In the genomic region with DNA sequence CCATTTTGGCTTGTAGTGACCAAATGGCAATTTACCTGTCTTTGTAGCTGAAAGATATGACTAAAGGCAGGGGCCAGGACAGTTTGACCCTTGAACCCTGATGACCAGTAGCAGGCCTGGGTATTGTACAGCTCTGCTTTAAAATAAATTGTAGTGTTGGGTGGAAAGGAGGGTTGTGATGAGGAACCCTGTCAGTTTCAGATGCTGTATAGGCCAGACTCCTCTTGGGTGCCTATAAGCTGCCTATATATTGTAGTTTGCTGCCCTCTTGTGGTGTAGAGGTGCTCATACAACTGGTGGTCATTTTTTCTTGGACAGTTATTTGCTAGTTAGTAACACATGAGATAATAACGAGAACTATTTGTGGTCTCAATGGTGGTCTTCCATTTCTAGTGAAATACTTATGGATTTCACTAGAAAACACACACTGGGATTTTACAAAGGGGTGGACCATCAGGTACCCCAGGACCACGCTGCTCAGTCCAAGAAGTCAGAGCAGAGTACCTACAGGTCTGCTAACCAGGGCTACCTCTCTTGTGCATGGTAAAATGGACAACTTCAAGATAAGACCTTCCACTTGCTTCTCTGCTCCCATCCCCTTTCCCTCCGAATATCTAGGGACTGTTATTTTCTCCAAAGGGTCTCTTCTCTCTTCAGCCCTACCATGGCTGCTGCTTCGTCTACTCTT, we compare ENCODE assay signal across 9 mouse cellular contexts. TPM values are rescaled to one million over a fixed set of nuclear protein-coding genes. Genes with fewer than 3 reads are reported as not detected.
DNase-seq lines count a peak whose midpoint lies in the region; ATAC-seq lines count a peak whose summit lies in the region.
"Had no signal": no experiment of that assay in that cellular context is flagged by ENCODE, and none has a peak within 500 bp of the region (broad histone marks: within the 10 kb centered on the region; RNA-seq: fewer than 3 reads in every experiment).

No protein-coding gene starts in this region.

- no peaks in the 10 kb centered on the region for H3K4me1 ChIP-seq in forebrain, embryonic 13.5 days
- H3K4me1 ChIP-seq in hindbrain, embryonic 16.5 days (ENCODE audit: control insufficient read depth, insufficient read depth, low read depth, low read length), result no peaks in the 10 kb centered on the region
- peaks cover 21% of the 10 kb centered on the region for H3K4me1 ChIP-seq in stomach, embryonic 14.5 days (ENCODE audit: control insufficient read depth, insufficient read depth, low read length)

- peaks cover 34% of the 10 kb centered on the region for H3K36me3 ChIP-seq in forebrain, embryonic 13.5 days (ENCODE audit: poor library complexity, severe bottlenecking)
- peaks cover 5% of the 10 kb centered on the region; the same call in 1 of the 2 replicates for H3K36me3 ChIP-seq in hindbrain, embryonic 16.5 days (ENCODE audit: control insufficient read depth, insufficient read depth, low read length)
- no peaks in the 10 kb centered on the region for H3K36me3 ChIP-seq in stomach, embryonic 14.5 days (ENCODE audit: control insufficient read depth, insufficient read depth, low read length)

- peak; percentile 88 for ATAC-seq in forebrain, embryonic 13.5 days
- peak; percentile 92 for ATAC-seq in hindbrain, embryonic 16.5 days
- ATAC-seq in megakaryocyte-erythroid progenitor cell, adult 5-6 weeks (replicated peaks; ENCODE audit: low FRiP score, low TSS enrichment, poor library complexity, severe bottlenecking), result peak; percentile 52
- ATAC-seq in stomach, embryonic 14.5 days (ENCODE audit: insufficient number of reproducible peaks, insufficient read depth, low FRiP score, low read depth), result peak; percentile 30; the same call in 1 of the 2 replicates

- no peaks in the 10 kb centered on the region for H3K27me3 ChIP-seq in forebrain, embryonic 13.5 days
- no peaks in the 10 kb centered on the region for H3K27me3 ChIP-seq in hindbrain, embryonic 16.5 days (replicated peaks; ENCODE audit: control insufficient read depth, insufficient read depth, low read length)
- H3K27me3 ChIP-seq in stomach, embryonic 14.5 days (ENCODE audit: control insufficient read depth, insufficient read depth, low read length), result no peaks in the 10 kb centered on the region

- H3K4me3 ChIP-seq in forebrain, embryonic 13.5 days, result no peak overlapping the region
- H3K4me3 ChIP-seq in hindbrain, embryonic 16.5 days (ENCODE audit: low read length), result no peak overlapping the region
- no peak overlapping the region for H3K4me3 ChIP-seq in stomach, embryonic 14.5 days (ENCODE audit: low read depth, low read length)

- H3K9ac ChIP-seq in forebrain, embryonic 13.5 days, result no peak overlapping the region
- H3K9ac ChIP-seq in hindbrain, embryonic 16.5 days (ENCODE audit: low read depth, low read length), result no peak overlapping the region
- no peak overlapping the region for H3K9ac ChIP-seq in stomach, embryonic 14.5 days (replicated peaks; ENCODE audit: low read depth, low read length)

- H3K9me3 ChIP-seq in forebrain, embryonic 13.5 days (replicated peaks), result no peaks in the 10 kb centered on the region
- no peaks in the 10 kb centered on the region for H3K9me3 ChIP-seq in hindbrain, embryonic 16.5 days (ENCODE audit: control insufficient read depth, low read length)
- no peaks in the 10 kb centered on the region for H3K9me3 ChIP-seq in stomach, embryonic 14.5 days (ENCODE audit: control insufficient read depth, low read depth, low read length)

- no peak overlapping the region for H3K4me2 ChIP-seq in forebrain, embryonic 13.5 days
- H3K4me2 ChIP-seq in hindbrain, embryonic 16.5 days (ENCODE audit: low read length), result no peak overlapping the region
- H3K4me2 ChIP-seq in stomach, embryonic 14.5 days (replicated peaks; ENCODE audit: low read depth, low read length), result no peak overlapping the region

- 58% methylated on average over 4 of the region's 4 CpGs for WGBS in forebrain, embryonic 13.5 days
- WGBS in hindbrain, embryonic 16.5 days, result 53% methylated on average over 4 of the region's 4 CpGs
- 50% methylated on average over 4 of the region's 4 CpGs for WGBS in stomach, embryonic 14.5 days

- H3K27ac ChIP-seq in forebrain, embryonic 13.5 days, result no peak overlapping the region
- no peak overlapping the region for H3K27ac ChIP-seq in hindbrain, embryonic 16.5 days (ENCODE audit: low read depth, low read length)
- H3K27ac ChIP-seq in stomach, embryonic 14.5 days (ENCODE audit: low read length), result no peak overlapping the region

- DNase-seq in adrenal gland, postnatal 10 days, result peak; percentile 51
- DNase-seq in adrenal gland, postnatal 25 days, result no peak
- DNase-seq in cerebellum, adult 11 months, result peak; percentile 42
- peak; percentile 58 for DNase-seq in left cerebral cortex, adult 11 months (ENCODE audit: low spot score)

RNA-seq across cellular contexts. Expression of a gene that starts 22.6 kb away (rescaled TPM):
- total RNA-seq in adrenal gland, postnatal 10 days (2021), result 1 to 10 TPM in 1 of 2 experiments, not detected in 1; 3.9 TPM
- not detected in 2 replicates for total RNA-seq in adrenal gland, postnatal 25 days (2021)
- polyA plus RNA-seq in forebrain, embryonic 13.5 days (2015; fragmentation: Nextera tagmentation; extraction: Ambion mirVana), result not detected in 2 replicates
- polyA plus RNA-seq in hindbrain, embryonic 16.5 days (2015; fragmentation: Nextera tagmentation; extraction: Ambion mirVana), result not detected in 2 replicates
- total RNA-seq in megakaryocyte-erythroid progenitor cell, adult 5-6 weeks (2014; fragmentation: Nextera tagmentation), result not detected in 2 replicates
- total RNA-seq in megakaryocyte-erythroid progenitor cell, adult 5-6 weeks (2017), result not detected in 2 replicates
- not detected in 2 replicates for polyA plus RNA-seq in stomach, embryonic 14.5 days (2014; fragmentation: Nextera tagmentation; extraction: Ambion mirVana)
- total RNA-seq: left cerebral cortex, postnatal 10 days had no signal

RNA-seq across cellular contexts. Expression of a gene that starts 25.1 kb away (rescaled TPM):
- 10 to 100 TPM; 18.1 TPM for total RNA-seq in adrenal gland, postnatal 10 days (2021)
- 8.0 and 12.2 TPM in 2 replicates for total RNA-seq in adrenal gland, postnatal 25 days (2021)
- polyA plus RNA-seq in forebrain, embryonic 13.5 days (2015; fragmentation: Nextera tagmentation; extraction: Ambion mirVana), result 28.7 and 29.4 TPM in 2 replicates
- 34.1 and 44.9 TPM in 2 replicates for polyA plus RNA-seq in hindbrain, embryonic 16.5 days (2015; fragmentation: Nextera tagmentation; extraction: Ambion mirVana)
- total RNA-seq in megakaryocyte-erythroid progenitor cell, adult 5-6 weeks (2014; fragmentation: Nextera tagmentation), result 29.8 and 39.1 TPM in 2 replicates
- total RNA-seq in megakaryocyte-erythroid progenitor cell, adult 5-6 weeks (2017), result 25.3 and 26.5 TPM in 2 replicates
- polyA plus RNA-seq in stomach, embryonic 14.5 days (2014; fragmentation: Nextera tagmentation; extraction: Ambion mirVana), result 9.3 and 15.2 TPM in 2 replicates

Comparison
In these comparisons a context has a peak if more than half of its experiments do, and no peak if none do; other contexts are left out.
1. ATAC-seq: peak in every context shown above with its lines; median percentile 92 in hindbrain, embryonic 16.5 days; 88 in forebrain, embryonic 13.5 days; 52 in megakaryocyte-erythroid progenitor cell, adult 5-6 weeks; 30 in stomach, embryonic 14.5 days.